Mouse (Mus musculus) intestine, postnatal 0 days (tissue): Measurements from ENCODE around the gene Ccpg1. TPM values are rescaled to one million over a fixed set of nuclear protein-coding genes. Genes with fewer than 3 reads are reported as not detected.
A peak's percentile ranks its signal among the peaks of the same experiment; 100 is the strongest.

ENCODE experiments used
- ATAC-seq: fragments of 200-750 bp; cut with Nextera tagmentation; 2 replicates; pipeline ENCODE4 v1.8.0; 2017; ENCODE audit warnings: mild to moderate bottlenecking, moderate TSS enrichment, moderate library complexity
- H3K27ac ChIP-seq: fragments of 300-500 bp; sonication (generic); 2 replicates; pipeline ENCODE4 v1.5.1; 2014; ENCODE audit warnings: mild to moderate bottlenecking, low read depth, low read length, moderate library complexity
- H3K27me3 ChIP-seq: fragments of 300-500 bp; sonication (generic); replicated peaks from 2 replicates; pipeline ENCODE4 v1.6.1; 2014; ENCODE audit warnings: low read length, mixed read lengths; ENCODE audit not compliant: control insufficient read depth, insufficient read depth
- H3K36me3 ChIP-seq: fragments of 300-500 bp; sonication (generic); 2 replicates; pipeline ENCODE4 v1.6.1; 2014; ENCODE audit warnings: mild to moderate bottlenecking, moderate library complexity; ENCODE audit not compliant: control insufficient read depth, insufficient read depth
- H3K4me1 ChIP-seq: fragments of 300-500 bp; sonication (generic); replicated peaks from 2 replicates; pipeline ENCODE4 v1.6.1; 2014; ENCODE audit warnings: antibody characterized with exemption, low read length, mixed read lengths; ENCODE audit not compliant: control insufficient read depth, insufficient read depth
- H3K4me2 ChIP-seq: fragments of 300-500 bp; sonication (generic); replicated peaks from 2 replicates; pipeline ENCODE4 v1.6.1; 2014; ENCODE audit warnings: low read depth, mild to moderate bottlenecking, moderate library complexity
- H3K4me3 ChIP-seq: fragments of 300-500 bp; sonication (generic); 2 replicates; pipeline ENCODE4 v1.5.1; 2014; ENCODE audit warnings: low read depth, low read length
- H3K9ac ChIP-seq: fragments of 300-500 bp; sonication (generic); 2 replicates; pipeline ENCODE4 v1.6.1; 2014; ENCODE audit warnings: mild to moderate bottlenecking, low read depth, low read length
- H3K9me3 ChIP-seq: fragments of 300-500 bp; sonication (generic); 2 replicates; pipeline ENCODE4 v1.6.1; 2016; ENCODE audit warnings: mixed run types; ENCODE audit not compliant: control insufficient read depth
- CTCF ChIP-seq: sonication (generic); IDR thresholded peaks from 2 replicates; pipeline ENCODE4 v1.5.1; 2016; ENCODE audit warnings: low read depth, mild to moderate bottlenecking, control low read depth, antibody characterized with exemption, moderate library complexity
- whole genome bisulfite sequencing: fragments of 180-500 bp; shearing (Covaris S2); extraction: QIAGEN DNeasy Blood & Tissue Kit; methylation state at CpG from one replicate; pipeline ENCODE4 v1.1.7; 2014; 5-methylcytosine and 5-hydroxymethylcytosine counted together
- polyA plus RNA-seq: library from polyadenylated mRNA; unstranded; fragments of >200 nt; fragmentation: Nextera tagmentation; extraction: Ambion mirVana; gene quantifications from 2 replicates; pipeline ENCODE4 v1.2.1, GENCODE M21; 2015

Gene Ccpg1
- polyA plus RNA-seq, 1 experiment from 2014 or later, result 16.2 TPM

DNA sequence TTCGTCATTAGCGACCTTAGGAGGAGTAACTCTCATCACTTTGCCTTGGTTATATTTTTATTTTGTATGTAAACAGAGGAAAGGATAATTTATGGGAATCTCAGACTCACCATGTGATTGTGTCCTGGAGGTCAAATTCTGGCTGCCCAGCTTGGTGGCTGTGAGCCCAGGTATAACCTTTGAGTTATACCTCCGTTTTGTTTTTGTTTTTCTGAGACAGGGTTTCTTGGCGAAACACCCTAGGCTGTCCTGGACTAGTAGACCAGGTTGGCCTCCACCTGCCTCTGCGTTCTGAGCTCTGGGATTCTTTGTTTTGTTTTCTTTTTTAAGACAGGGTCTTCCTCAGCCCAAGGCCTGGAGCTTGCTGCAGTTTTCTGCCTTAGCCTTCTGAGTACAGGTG lies 3.5 kb downstream of the Ccpg1 start:
- WGBS, result 88% methylated on average over 5 of the region's 5 CpGs
- no peak for TF ChIP-seq CTCF
- Histone ChIP-seq H3K27ac (no peak overlapping the region), H3K9me3 (no peaks in the 10 kb centered on the region), H3K27me3 (no peaks in the 10 kb centered on the region), H3K4me3 (no peak overlapping the region), H3K4me2 (no peak overlapping the region), H3K4me1 (peaks cover 6% of the 10 kb centered on the region; the same call in 1 of the 2 replicates), H3K36me3 (no peaks in the 10 kb centered on the region), H3K9ac (no peak overlapping the region)
- ATAC-seq, result no peak

DNA sequence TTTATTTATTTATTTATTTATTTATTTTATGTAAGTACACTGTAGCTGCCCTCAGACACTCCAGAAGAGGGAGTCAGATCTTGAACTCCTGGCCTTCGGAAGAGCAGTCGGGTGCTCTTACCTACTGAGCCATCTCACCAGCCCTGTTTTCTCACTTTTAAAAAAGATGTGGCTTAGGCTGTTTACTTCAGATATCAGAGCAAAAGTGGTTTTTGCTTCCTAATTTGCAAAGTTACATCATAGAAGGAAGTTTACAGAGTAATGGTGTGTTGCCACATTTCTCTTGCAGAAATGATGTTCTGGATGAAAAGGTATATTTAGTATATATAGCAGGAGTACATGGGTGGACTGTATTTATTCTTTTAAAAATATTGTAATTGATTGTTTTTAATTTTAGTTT lies 6.2 kb downstream of the Ccpg1 start:
- Histone ChIP-seq H3K9ac (no peak overlapping the region), H3K9me3 (no peaks in the 10 kb centered on the region), H3K27ac (no peak overlapping the region), H3K4me2 (no peak overlapping the region), H3K27me3 (no peaks in the 10 kb centered on the region), H3K36me3 (no peaks in the 10 kb centered on the region), H3K4me1 (no peaks in the 10 kb centered on the region), H3K4me3 (no peak overlapping the region)
- ATAC-seq, result no peak
- WGBS, result 88% methylated on average over 2 of the region's 2 CpGs
- TF ChIP-seq CTCF, result no peak

DNA sequence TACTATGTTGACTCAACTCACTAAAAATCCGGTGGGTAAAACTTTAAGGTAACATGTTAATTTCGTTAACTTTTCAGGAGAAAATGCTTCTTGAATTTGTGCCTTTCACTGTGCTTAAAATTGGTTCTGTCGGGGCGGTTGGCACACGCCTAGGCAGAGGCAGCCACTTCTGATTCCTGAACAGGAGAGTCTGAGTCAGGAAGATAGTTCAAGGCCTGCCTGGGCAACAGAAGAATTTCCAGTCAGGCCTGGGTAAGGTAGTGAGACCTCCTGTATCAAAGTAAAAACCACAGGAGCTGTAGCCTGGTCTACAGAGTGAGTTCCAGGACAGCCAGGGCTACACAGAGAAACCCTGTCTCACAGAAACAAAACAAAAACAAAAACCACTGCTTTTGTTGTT lies 7.3 kb downstream of the Ccpg1 start:
- H3K27me3 ChIP-seq, result no peaks in the 10 kb centered on the region
- WGBS, result 86% methylated on average over 5 of the region's 5 CpGs
- H3K36me3 ChIP-seq, result no peaks in the 10 kb centered on the region
- no peak overlapping the region for H3K9ac ChIP-seq
- H3K27ac ChIP-seq, result no peak overlapping the region
- H3K4me2 ChIP-seq, result no peak overlapping the region
- ATAC-seq, result no peak
- H3K4me3 ChIP-seq, result no peak overlapping the region
- H3K4me1 ChIP-seq, result no peaks in the 10 kb centered on the region
- no peaks in the 10 kb centered on the region for H3K9me3 ChIP-seq
- no peak for TF ChIP-seq CTCF

DNA sequence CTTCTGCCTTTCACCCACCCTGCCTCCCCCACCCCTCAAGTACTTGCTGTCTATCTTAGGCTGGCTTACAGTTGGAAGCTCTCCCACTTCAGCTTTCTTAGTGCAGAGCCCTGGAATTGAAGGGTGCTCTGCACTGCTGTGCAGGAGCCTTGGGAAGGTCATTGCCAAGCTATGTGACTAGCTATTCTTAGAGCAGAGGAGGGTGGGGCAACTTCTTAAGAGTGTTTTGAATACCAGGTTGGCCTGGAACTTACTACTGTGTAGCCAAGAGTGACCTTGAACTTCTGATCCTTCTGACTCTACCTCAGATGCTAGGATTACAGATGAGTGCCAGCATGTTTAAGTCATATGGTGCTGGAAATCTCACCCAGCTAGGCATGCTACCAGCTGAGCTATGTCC lies 10.9 kb downstream of the Ccpg1 start:
- Histone ChIP-seq H3K4me2 (no peak overlapping the region), H3K27ac (no peak overlapping the region), H3K27me3 (no peaks in the 10 kb centered on the region), H3K36me3 (peaks cover 5% of the 10 kb centered on the region; the same call in 1 of the 2 replicates), H3K4me1 (no peaks in the 10 kb centered on the region), H3K4me3 (no peak overlapping the region), H3K9ac (no peak overlapping the region), H3K9me3 (no peaks in the 10 kb centered on the region)
- no peak for TF ChIP-seq CTCF
- no peak for ATAC-seq

DNA sequence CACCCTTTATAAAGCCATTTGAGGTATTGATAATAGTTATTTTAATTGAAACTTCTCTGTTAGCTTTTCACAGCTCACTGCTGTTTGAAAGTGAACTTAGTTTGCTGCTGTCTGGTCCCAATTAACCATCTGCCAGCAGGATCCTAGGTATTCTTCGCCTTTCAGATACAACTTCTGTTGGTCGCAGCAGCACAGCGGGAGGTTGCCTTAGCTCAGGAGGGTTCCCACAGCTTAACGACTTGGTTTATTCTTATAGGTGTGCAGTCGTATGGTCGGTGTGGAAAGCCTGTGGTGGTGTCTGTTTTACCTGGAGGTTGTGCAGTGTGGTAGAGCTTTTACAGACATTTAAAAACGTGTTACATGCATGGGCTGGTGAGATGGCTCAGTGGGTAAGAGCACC lies 11.6 kb downstream of the Ccpg1 start:
- no peak overlapping the region for H3K27ac ChIP-seq
- no peaks in the 10 kb centered on the region for H3K27me3 ChIP-seq
- H3K4me3 ChIP-seq, result no peak overlapping the region
- peaks cover 6% of the 10 kb centered on the region; the same call in 1 of the 2 replicates for H3K36me3 ChIP-seq
- H3K4me1 ChIP-seq, result no peaks in the 10 kb centered on the region
- H3K9ac ChIP-seq, result no peak overlapping the region
- no peak for ATAC-seq
- no peak overlapping the region for H3K4me2 ChIP-seq
- 68% methylated on average over 7 of the region's 7 CpGs for WGBS
- TF ChIP-seq CTCF, result no peak
- no peaks in the 10 kb centered on the region for H3K9me3 ChIP-seq

DNA sequence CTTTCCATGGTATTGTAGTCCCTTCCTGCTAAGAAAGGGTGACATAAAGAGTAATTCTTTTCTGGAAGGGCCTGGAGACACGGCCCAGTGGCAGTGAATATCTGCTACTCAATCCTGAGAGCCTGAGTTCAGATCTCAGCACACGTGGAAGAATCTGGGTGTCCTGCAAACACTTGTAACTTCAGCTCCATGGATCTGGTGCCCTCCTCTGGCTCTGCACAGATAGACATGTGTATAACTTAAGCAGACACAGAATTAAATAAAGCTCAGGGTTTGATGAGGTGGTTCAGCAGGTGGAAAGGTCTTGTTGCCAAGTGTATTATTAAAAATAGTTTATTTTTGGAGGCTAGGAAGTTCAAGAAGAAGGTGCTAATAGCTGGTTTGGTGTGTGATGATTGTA lies 15.3 kb downstream of the Ccpg1 start:
- Histone ChIP-seq H3K4me1 (no peaks in the 10 kb centered on the region), H3K36me3 (peaks cover 25% of the 10 kb centered on the region), H3K4me2 (no peak overlapping the region), H3K27me3 (no peaks in the 10 kb centered on the region), H3K9me3 (no peaks in the 10 kb centered on the region), H3K4me3 (no peak overlapping the region), H3K27ac (no peak overlapping the region), H3K9ac (no peak overlapping the region)
- peak; percentile 34 for TF ChIP-seq CTCF
- 65% methylated on average over 2 of the region's 2 CpGs for WGBS
- no peak for ATAC-seq
